Mouse (Mus musculus) embryonic fibroblast, embryonic 13.5 days (primary cell): Measurements from ENCODE around the gene Nub1.

Source experiments
- CTCF ChIP-seq: IDR thresholded peaks from 2 replicates; pipeline ENCODE4 v1.5.1; 2011; ENCODE audit warnings: mild to moderate bottlenecking, control low read depth, low read length, moderate library complexity, borderline replicate concordance; ENCODE audit not compliant: insufficient read depth
- POLR2A ChIP-seq: IDR thresholded peaks from 2 replicates; pipeline ENCODE4 v1.6.1; 2011; ENCODE audit warnings: low read depth, mild to moderate bottlenecking, control low read depth, low read length, moderate library complexity

DNA sequence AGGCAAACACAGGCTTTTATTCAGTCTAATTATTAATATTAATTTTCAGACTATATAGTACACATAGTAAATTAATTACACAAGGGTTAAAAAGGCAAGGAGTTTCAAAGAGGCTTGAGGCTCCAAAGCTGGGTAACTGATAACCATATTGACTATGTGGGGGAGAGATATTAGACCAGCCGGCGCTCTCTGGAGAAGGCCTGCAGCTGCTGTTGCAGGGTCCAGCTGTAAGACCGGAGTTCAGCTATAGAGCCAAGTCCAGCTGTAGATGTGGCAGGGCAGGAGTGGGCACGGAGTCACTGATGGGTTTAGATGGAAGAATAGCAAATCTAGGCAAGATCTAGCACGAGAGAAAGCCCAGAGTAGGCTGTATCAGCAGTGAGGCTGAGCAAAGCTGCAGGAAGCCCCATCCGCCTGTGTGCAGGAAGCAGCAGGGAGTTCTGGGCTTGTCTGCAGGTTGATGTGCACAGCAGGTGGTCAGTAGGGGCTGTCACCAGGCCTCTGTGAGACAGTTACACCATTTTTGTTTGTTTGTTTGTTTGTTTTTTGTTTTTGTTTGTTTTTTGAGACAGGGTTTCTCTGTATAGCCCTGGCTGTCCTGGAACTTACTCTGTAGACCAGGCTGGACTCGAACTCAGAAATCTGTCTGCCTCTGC, 48.6 kb downstream of the Nub1 start:
- no peak for TF ChIP-seq CTCF
- TF ChIP-seq POLR2A: no peak
